Mouse (Mus musculus): ENCODE measurements around the gene Vrk2. TPM values are rescaled to one million over a fixed set of nuclear protein-coding genes. Genes with fewer than 3 reads are reported as not detected.

Gene Vrk2
- total RNA-seq (2023): 28.3 TPM

DNA sequence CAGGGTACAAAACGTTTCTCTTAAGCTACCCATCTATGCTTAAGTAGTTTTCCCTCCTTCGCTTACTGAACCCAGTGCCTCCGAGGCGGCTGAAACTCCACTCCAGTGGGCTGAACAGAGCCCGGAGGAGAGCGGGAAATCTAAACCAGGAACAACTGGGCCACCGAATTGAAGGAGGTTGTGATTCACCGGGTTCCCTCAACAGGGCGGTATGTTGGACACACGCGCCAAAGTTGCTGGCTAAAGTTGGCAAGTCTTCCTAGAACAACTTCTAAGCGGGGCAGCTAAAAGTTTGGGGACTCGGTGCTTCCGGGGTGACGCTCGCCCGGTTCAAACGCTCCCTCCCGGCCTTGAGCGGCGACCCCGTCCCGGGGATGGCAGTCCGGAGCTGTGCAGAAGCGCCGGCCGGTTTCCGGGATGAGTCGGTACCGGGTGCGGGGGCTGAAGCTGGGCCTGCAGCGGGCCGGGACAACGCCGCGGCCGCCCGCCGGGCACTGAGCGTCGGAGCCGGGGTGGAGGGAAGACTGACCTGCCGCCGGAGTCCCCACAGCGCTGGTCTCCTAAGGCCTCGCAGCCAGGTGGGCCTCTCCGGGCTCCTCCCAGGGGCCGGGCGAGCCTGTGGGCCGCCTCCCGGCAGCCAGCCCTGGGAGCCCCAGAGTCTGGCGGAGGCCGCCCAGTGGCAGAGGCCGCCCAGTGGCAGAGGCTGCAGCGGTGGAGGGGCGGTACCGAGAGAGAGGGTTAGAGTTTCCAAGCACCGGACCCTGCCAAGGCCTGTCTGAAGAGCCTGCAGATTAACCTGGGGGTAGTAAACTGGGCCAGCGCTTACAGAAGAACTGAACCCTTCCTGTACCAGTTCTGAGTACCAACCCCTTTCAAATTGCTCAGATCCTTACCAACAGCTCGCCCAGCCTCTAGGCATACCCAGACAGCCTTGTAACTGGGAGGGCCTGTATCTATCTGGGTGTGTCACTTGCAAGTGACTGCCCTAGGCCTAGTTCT is at the start of gene Vrk2, which contains the start of gene Gm6899:
Gene Vrk2, minus strand, starts transcription at position 939 of the 999 bp plus-strand sequence.
Gene Gm6899, plus strand, starts transcription at position 181 of the 999 bp plus-strand sequence.

Other genes with a start within 250 kb of the Vrk2 start
- gene Fancl, start 207.9 kb downstream of the Vrk2 start, total RNA-seq (2023): 18.9 TPM
- gene Gm6899, start 758 bp downstream of the Vrk2 start, total RNA-seq (2023): not detected